Mouse (Mus musculus): ENCODE measurements around the gene Fam155a. TPM values are rescaled to one million over a fixed set of nuclear protein-coding genes. Genes with fewer than 3 reads are reported as not detected.

The Fam155a gene
- polyA plus RNA-seq, 1 experiment from 2014 or later: 8.3 TPM

DNA sequence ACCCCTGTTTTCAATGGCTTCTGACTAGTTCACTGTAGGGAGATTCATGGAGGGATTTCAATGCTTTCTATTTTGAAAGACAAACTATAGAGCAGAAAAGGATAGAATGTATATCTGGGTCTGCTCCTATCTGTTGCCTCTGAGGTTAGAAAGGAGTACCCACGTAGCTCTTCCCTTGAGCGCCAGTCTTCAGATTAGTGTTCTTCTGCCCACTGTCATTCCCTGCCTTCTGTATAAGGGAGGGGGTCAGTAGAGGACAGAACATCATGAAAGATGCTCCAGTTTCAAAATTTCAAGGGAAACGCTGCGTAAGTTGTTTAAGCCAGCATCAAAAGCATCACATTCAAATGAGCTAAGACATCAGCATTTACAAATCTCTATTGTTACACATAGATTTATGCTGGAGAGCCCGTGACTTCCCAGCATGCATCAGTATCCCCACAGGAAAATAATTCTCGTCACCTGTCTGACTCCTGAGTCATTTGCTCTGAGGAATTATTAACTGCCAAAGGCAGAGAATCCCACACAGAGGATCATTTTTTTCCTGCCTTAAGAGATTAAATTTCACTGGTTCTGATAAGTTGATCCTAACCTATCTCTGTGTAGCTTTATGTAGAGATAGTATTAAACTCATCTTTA lies 223.9 kb downstream of the Fam155a start:
- Histone ChIP-seq H3K27ac (replicated peaks) (peak overlapping the region; percentile 43; the same call in 1 of the 2 replicates), H3K27me3 (no peaks in the 10 kb centered on the region), H3K9ac (replicated peaks) (no peak overlapping the region), H3K4me1 (no peaks in the 10 kb centered on the region), H3K36me3 (no peaks in the 10 kb centered on the region), H3K4me3 (no peak overlapping the region), H3K4me2 (replicated peaks) (no peak overlapping the region), H3K9me3 (no peaks in the 10 kb centered on the region)
- WGBS: 62% methylated on average over 6 of the region's 6 CpGs
- ATAC-seq (ENCODE audit: low FRiP score, low read depth): no peak

DNA sequence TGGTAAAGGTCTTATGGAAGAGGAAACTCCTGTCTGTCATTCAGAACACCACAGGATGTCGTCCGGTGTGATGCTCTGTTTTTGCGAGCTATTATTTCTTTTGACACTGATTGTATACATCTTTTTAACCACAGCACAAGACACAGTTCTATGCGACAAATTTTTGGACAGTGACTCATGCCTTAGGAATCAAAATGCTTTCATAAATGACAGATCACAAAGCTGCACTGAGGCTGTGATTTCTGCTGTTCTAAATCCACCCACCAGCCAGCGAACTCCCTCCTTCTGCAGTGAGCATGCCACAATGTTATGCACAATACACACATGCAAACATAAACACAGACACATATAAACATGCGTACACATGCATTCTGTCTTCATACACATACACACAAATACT lies 224.5 kb downstream of the Fam155a start:
- no peaks in the 10 kb centered on the region for H3K27me3 ChIP-seq
- no peaks in the 10 kb centered on the region for H3K9me3 ChIP-seq
- H3K4me1 ChIP-seq: no peaks in the 10 kb centered on the region
- no peak for ATAC-seq (ENCODE audit: low FRiP score, low read depth)
- no peak overlapping the region for H3K4me3 ChIP-seq
- H3K36me3 ChIP-seq: no peaks in the 10 kb centered on the region
- WGBS: 84% methylated on average over 6 of the region's 6 CpGs
- H3K27ac ChIP-seq (replicated peaks): no peak overlapping the region
- H3K4me2 ChIP-seq (replicated peaks): no peak overlapping the region
- H3K9ac ChIP-seq (replicated peaks): no peak overlapping the region

DNA sequence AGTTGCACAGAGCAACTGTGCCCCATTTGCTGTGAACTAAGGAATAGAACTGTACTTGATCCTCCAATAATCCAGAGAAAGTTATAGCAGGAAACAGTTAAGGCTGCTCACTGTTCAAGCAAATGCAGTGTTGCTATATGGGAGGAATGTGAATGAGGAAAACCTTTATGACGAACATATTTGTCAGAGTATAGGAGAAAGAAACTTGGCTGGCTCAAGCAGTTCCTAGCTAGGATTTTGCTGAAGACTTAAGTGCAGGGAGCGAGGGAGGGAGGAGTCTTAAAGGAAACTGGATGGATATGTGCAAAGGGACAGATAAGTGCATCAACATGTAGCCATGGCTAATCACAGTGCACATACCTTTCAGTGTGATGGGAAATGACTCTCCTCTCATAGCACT lies 225.3 kb downstream of the Fam155a start:
- Histone ChIP-seq H3K27me3 (no peaks in the 10 kb centered on the region), H3K27ac (replicated peaks) (no peak overlapping the region), H3K4me3 (no peak overlapping the region), H3K36me3 (no peaks in the 10 kb centered on the region), H3K4me1 (no peaks in the 10 kb centered on the region), H3K9ac (replicated peaks) (no peak overlapping the region), H3K9me3 (no peaks in the 10 kb centered on the region), H3K4me2 (replicated peaks) (no peak overlapping the region)
- 90% methylated on average over 2 of the region's 2 CpGs for WGBS
- ATAC-seq (ENCODE audit: low FRiP score, low read depth): no peak

GRCm38 (mm10) chr8:9535730-9536372 lies 235.1 kb downstream of the Fam155a start:
- H3K4me3 ChIP-seq: no peak overlapping the region
- no peak overlapping the region for H3K9ac ChIP-seq (replicated peaks)
- no peak overlapping the region for H3K27ac ChIP-seq (replicated peaks)
- H3K4me1 ChIP-seq: no peaks in the 10 kb centered on the region
- no peaks in the 10 kb centered on the region for H3K36me3 ChIP-seq
- H3K27me3 ChIP-seq: no peaks in the 10 kb centered on the region
- H3K4me2 ChIP-seq (replicated peaks): no peak overlapping the region
- WGBS: 80% methylated on average over 5 of the region's 5 CpGs
- H3K9me3 ChIP-seq: no peaks in the 10 kb centered on the region
- ATAC-seq (ENCODE audit: low FRiP score, low read depth): no peak

DNA sequence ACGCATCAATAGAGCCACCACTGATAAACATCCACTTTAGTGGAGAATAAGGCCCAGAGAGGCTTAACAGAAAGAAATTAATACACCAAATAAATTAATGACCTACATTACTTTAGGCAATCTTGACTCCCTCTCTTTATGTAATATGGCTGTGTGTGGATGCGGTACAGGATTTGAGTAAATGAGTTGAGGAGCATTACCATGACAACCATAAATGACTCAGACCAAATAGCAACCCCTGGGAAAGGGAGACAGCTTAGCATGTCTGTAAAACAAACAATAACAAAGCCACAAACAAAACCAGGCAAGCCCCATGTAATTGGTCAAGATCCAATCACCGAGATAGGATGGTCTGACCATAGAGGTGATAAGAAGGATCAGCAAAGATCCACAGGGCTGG lies 244.4 kb downstream of the Fam155a start:
- ATAC-seq (ENCODE audit: low FRiP score, low read depth): no peak

DNA sequence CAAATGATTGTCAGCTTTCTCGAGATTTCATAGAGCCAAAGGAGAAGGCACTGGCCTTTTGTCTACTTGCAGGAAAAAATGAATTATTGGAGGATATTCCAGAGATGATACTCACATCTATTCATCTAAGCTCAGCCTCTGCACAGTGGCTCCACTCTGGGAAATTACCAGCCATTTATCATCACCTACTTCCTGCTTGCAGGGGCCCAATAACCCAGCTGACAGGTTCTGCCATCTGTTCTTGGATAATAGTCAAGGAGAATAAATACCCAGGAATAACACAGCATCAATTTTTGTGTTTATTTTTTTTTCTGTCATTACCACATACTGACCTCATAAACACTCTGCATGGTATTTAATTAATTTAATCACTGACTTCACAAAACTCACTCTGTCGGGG lies 249.4 kb downstream of the Fam155a start:
- no peak overlapping the region for H3K27ac ChIP-seq (replicated peaks)
- H3K4me1 ChIP-seq: no peaks in the 10 kb centered on the region
- no peaks in the 10 kb centered on the region for H3K27me3 ChIP-seq
- no peaks in the 10 kb centered on the region for H3K36me3 ChIP-seq
- no peak overlapping the region for H3K4me2 ChIP-seq (replicated peaks)
- 86% methylated on average over 2 of the region's 2 CpGs for WGBS
- no peaks in the 10 kb centered on the region for H3K9me3 ChIP-seq
- H3K9ac ChIP-seq (replicated peaks): no peak overlapping the region
- no peak for ATAC-seq (ENCODE audit: low FRiP score, low read depth)
- H3K4me3 ChIP-seq: no peak overlapping the region

More for the DNA sequence above, 244.4 kb downstream of the Fam155a start:
- no peak overlapping the region for H3K4me3 ChIP-seq
- no peaks in the 10 kb centered on the region for H3K4me1 ChIP-seq
- no peaks in the 10 kb centered on the region for H3K9me3 ChIP-seq
- H3K27ac ChIP-seq (replicated peaks): no peak overlapping the region
- H3K36me3 ChIP-seq: no peaks in the 10 kb centered on the region
- 73% methylated on average over 3 of the region's 3 CpGs for WGBS
- H3K27me3 ChIP-seq: no peaks in the 10 kb centered on the region
- no peak overlapping the region for H3K4me2 ChIP-seq (replicated peaks)
- no peak overlapping the region for H3K9ac ChIP-seq (replicated peaks)

GRCm38 (mm10) chr8:9500751-9501150 lies 270.2 kb downstream of the Fam155a start:
- Histone ChIP-seq H3K4me3 (no peak overlapping the region), H3K27me3 (no peaks in the 10 kb centered on the region), H3K27ac (replicated peaks) (no peak overlapping the region), H3K36me3 (no peaks in the 10 kb centered on the region), H3K9ac (replicated peaks) (no peak overlapping the region), H3K9me3 (no peaks in the 10 kb centered on the region), H3K4me1 (no peaks in the 10 kb centered on the region), H3K4me2 (replicated peaks) (no peak overlapping the region)
- ATAC-seq (ENCODE audit: low FRiP score, low read depth): no peak
- WGBS: 46% methylated on average over 6 of the region's 6 CpGs

DNA sequence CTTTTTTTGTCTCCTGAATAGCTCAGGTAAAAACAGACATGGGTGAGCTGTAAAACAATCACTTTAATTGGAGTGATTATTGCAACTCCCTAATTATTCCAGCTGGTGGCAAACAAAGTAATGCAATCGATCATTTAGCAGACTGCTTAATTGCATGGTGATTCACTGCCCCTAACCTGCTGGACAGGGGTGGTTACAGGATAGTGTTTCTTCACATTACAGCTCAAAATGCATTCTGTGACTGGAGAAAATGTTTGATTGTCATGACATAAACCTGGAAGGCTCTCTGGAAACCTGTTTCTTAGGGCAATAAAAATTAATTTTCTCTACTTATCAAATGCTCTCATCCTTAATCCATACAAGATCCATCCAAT lies 276.7 kb downstream of the Fam155a start:
- Histone ChIP-seq H3K4me2 (replicated peaks) (no peak overlapping the region), H3K4me3 (no peak overlapping the region), H3K27me3 (no peaks in the 10 kb centered on the region), H3K4me1 (peaks cover 7% of the 10 kb centered on the region), H3K36me3 (no peaks in the 10 kb centered on the region), H3K27ac (replicated peaks) (peak overlapping the region; percentile 39; the same call in 1 of the 2 replicates), H3K9ac (replicated peaks) (no peak overlapping the region; the same call in 1 of the 2 replicates), H3K9me3 (no peaks in the 10 kb centered on the region)
- 61% methylated on average over 1 of the region's 1 CpGs for WGBS
- ATAC-seq (ENCODE audit: low FRiP score, low read depth): no peak

GRCm38 (mm10) chr8:9493557-9494224 lies 277.3 kb downstream of the Fam155a start:
- H3K27ac ChIP-seq (replicated peaks): peak overlapping the region; percentile 39; the same call in 1 of the 2 replicates
- no peak overlapping the region; the same call in 1 of the 2 replicates for H3K9ac ChIP-seq (replicated peaks)
- no peaks in the 10 kb centered on the region for H3K36me3 ChIP-seq
- no peak overlapping the region for H3K4me2 ChIP-seq (replicated peaks)
- no peaks in the 10 kb centered on the region for H3K27me3 ChIP-seq
- no peaks in the 10 kb centered on the region for H3K9me3 ChIP-seq
- no peak overlapping the region for H3K4me3 ChIP-seq
- 60% methylated on average over 8 of the region's 8 CpGs for WGBS
- H3K4me1 ChIP-seq: peaks cover 7% of the 10 kb centered on the region
- ATAC-seq (ENCODE audit: low FRiP score, low read depth): no peak

DNA sequence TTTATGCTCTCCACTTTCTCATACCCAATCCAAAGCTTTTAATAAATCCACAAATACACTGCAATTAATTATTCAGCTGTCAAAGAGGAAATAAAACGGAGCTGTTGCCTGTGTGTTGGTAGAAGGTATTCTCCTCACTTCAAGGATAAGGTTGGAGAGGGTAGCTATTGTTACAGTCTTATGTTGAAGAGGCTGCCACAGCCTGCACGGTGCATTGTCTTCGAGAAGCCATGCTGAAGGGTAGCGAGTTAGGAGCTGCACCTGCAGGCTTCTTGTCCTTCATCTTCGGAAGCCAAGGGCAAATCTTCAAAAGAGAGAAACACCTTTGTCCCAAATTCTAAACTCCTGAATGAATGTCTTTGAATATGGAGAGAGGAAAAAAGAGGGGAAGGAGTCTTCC lies 288.4 kb downstream of the Fam155a start:
- no peak overlapping the region for H3K9ac ChIP-seq (replicated peaks)
- H3K27ac ChIP-seq (replicated peaks): no peak overlapping the region
- no peaks in the 10 kb centered on the region for H3K36me3 ChIP-seq
- H3K4me1 ChIP-seq: no peaks in the 10 kb centered on the region
- WGBS: 63% methylated on average over 5 of the region's 5 CpGs
- H3K4me2 ChIP-seq (replicated peaks): no peak overlapping the region
- no peaks in the 10 kb centered on the region for H3K27me3 ChIP-seq
- H3K4me3 ChIP-seq: no peak overlapping the region
- no peak for ATAC-seq (ENCODE audit: low FRiP score, low read depth)
- no peaks in the 10 kb centered on the region for H3K9me3 ChIP-seq

DNA sequence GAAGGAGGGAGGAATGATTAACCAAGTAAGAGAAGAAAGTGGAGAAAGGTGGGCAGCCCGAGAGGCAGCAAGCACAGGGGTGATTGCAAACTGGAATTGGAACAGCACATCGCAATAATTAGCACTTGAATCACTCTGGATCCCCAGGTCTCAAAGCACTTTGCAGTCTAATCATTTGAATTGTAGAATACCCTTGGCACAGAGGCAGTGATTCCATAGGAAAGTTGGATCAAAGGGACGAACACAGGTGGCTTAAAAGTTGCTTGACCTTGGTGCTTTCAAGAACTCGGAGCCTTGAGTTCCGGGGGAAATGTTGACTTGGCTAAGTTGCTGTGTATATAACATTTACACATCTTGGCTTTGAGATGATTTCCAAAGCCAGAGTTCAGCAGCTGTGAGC lies 299.7 kb downstream of the Fam155a start:
- 70% methylated on average over 5 of the region's 5 CpGs for WGBS
- Histone ChIP-seq H3K27ac (replicated peaks) (no peak overlapping the region), H3K36me3 (no peaks in the 10 kb centered on the region), H3K27me3 (no peaks in the 10 kb centered on the region), H3K9me3 (no peaks in the 10 kb centered on the region), H3K4me2 (replicated peaks) (no peak overlapping the region), H3K9ac (replicated peaks) (no peak overlapping the region), H3K4me3 (no peak overlapping the region), H3K4me1 (no peaks in the 10 kb centered on the region)
- ATAC-seq (ENCODE audit: low FRiP score, low read depth): no peak

GRCm38 (mm10) chr8:9470114-9470513 lies 300.8 kb downstream of the Fam155a start:
- no peak for ATAC-seq (ENCODE audit: low FRiP score, low read depth)
- Histone ChIP-seq H3K4me2 (replicated peaks) (no peak overlapping the region), H3K27ac (replicated peaks) (no peak overlapping the region), H3K27me3 (no peaks in the 10 kb centered on the region), H3K9ac (replicated peaks) (no peak overlapping the region), H3K4me1 (no peaks in the 10 kb centered on the region), H3K4me3 (no peak overlapping the region), H3K36me3 (no peaks in the 10 kb centered on the region), H3K9me3 (no peaks in the 10 kb centered on the region)
- WGBS: 89% methylated on average over 3 of the region's 3 CpGs
